Mouse (Mus musculus) forebrain, embryonic 12.5 days (tissue): ENCODE measurements around the gene Nox4. TPM values are rescaled to one million over a fixed set of nuclear protein-coding genes. Genes with fewer than 3 reads are reported as not detected.

ENCODE experiments used
- ATAC-seq: fragments of 200-750 bp; cut with Nextera tagmentation; 2 replicates; pipeline ENCODE4 v1.8.0; 2017; ENCODE audit warnings: moderate TSS enrichment; ENCODE audit not compliant: low FRiP score
- H3K27ac ChIP-seq: fragments of 300-500 bp; sonication (generic); 2 replicates; pipeline ENCODE4 v1.5.1; 2016; ENCODE audit warnings: mild to moderate bottlenecking
- H3K27me3 ChIP-seq: fragments of 300-500 bp; sonication (generic); 2 replicates; pipeline ENCODE4 v1.6.1; 2016; ENCODE audit warnings: mild to moderate bottlenecking
- H3K36me3 ChIP-seq: fragments of 300-500 bp; sonication (generic); replicated peaks from 2 replicates; pipeline ENCODE4 v1.6.1; 2016; ENCODE audit warnings: mild to moderate bottlenecking
- H3K4me1 ChIP-seq: fragments of 300-500 bp; sonication (generic); 2 replicates; pipeline ENCODE4 v1.6.1; 2016
- H3K4me2 ChIP-seq: fragments of 300-500 bp; sonication (generic); 2 replicates; pipeline ENCODE4 v1.6.1; 2016; ENCODE audit warnings: mild to moderate bottlenecking, moderate library complexity
- H3K4me3 ChIP-seq: fragments of 300-500 bp; sonication (generic); replicated peaks from 2 replicates; pipeline ENCODE4 v1.5.1; 2016; ENCODE audit warnings: mild to moderate bottlenecking
- H3K9ac ChIP-seq: fragments of 300-500 bp; sonication (generic); 2 replicates; pipeline ENCODE4 v1.6.1; 2016; ENCODE audit warnings: mild to moderate bottlenecking
- H3K9me3 ChIP-seq: fragments of 300-500 bp; sonication (generic); 2 replicates; pipeline ENCODE4 v1.6.1; 2016
- WGBS: fragments of 180-500 bp; shearing (Covaris S2); methylation state at CpG from one replicate; pipeline ENCODE4 v1.1.7; 2016; 5-methylcytosine and 5-hydroxymethylcytosine counted together
- polyA plus RNA-seq: library from polyadenylated mRNA; unstranded; fragments of >200 nt; fragmentation: Nextera tagmentation; extraction: Ambion mirVana; gene quantifications from 2 replicates; pipeline ENCODE4 v1.2.1, GENCODE M21; 2016

Gene Nox4
- polyA plus RNA-seq, 1 experiment from 2014 or later, result 2.7 TPM

DNA sequence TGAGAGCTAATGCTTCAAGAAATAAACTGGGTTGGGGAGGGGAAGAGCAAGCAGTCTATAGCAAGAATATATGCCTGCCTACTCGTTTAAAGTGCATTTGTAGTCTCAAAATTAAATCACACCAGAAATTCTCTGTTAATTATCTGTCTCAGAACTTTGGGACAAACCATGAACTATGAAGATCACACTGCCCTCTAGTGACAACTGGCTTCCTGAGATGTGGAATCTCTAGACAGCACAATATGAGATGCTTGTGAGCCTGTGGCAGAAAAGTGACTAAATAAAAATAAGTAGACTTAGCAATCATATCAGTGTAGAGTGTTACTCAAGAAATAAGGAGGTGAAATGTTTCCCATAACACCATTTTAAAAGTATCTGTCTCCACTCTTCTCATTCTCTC lies 31.3 kb downstream of the Nox4 start:
- ATAC-seq, result 0 out of 2 replicates have a peak, but pooled peaks have one; percentile 30

DNA sequence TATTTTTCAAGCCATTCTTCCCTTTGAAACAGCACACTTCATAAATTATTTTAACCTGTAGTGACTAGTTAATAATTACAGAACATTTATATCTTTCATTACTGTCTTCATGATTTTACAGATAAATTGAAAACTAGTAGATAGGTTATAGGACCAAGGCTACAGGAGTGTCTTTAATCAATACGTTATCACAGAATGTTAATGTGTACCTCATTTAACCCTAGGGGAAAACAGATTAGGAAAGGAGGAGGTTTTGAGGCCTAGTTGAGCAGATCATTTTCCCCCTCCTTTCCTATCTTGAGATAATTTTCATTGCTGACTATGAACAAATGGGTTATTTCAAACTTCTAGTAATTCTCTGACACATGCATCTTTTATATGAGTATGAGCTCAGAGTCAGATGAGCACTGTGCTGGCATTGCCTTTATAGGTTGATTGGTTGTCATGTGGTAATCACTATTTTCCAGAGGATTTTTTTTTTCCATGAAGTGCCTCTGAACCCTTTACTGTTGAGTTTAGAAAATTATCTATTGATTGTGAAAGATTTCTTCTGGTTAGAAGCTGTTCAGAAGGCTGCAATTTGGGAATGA lies 57.9 kb downstream of the Nox4 start:
- WGBS, result 89% methylated on average over 1 of the region's 1 CpGs
- no peak for ATAC-seq
- Histone ChIP-seq H3K4me2 (no peak overlapping the region), H3K4me1 (no peaks in the 10 kb centered on the region), H3K27ac (no peak overlapping the region), H3K4me3 (no peak overlapping the region), H3K27me3 (no peaks in the 10 kb centered on the region), H3K36me3 (no peaks in the 10 kb centered on the region), H3K9ac (no peak overlapping the region), H3K9me3 (no peaks in the 10 kb centered on the region)

More for the DNA sequence above, 31.3 kb downstream of the Nox4 start:
- Histone ChIP-seq H3K27ac (no peak overlapping the region), H3K27me3 (no peaks in the 10 kb centered on the region), H3K9ac (no peak overlapping the region), H3K4me2 (no peak overlapping the region), H3K9me3 (no peaks in the 10 kb centered on the region), H3K36me3 (no peaks in the 10 kb centered on the region), H3K4me3 (no peak overlapping the region), H3K4me1 (no peaks in the 10 kb centered on the region)
- WGBS, result 11% methylated on average over 1 of the region's 1 CpGs

DNA sequence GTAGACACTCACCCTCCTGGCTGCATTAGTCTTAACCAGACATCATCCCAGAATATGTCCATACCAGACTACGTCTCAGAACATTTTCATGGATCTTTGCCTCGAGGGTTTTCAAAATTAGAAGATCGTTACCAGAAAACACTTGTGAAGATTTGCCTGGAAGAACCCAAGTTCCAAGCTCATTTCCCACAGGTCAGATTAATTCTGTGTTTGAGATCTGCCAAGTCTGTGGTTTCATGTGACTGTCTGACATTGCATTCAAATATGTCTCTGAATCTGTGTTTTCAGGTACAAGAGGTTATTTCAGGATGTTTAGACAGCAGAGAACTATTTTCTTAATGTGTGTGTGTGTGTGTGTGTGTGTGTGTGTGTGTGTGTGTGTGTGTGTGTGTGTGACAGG lies 75.7 kb downstream of the Nox4 start:
- H3K4me3 ChIP-seq, result no peak overlapping the region
- H3K4me1 ChIP-seq, result no peaks in the 10 kb centered on the region
- H3K36me3 ChIP-seq, result no peaks in the 10 kb centered on the region
- WGBS, result 85% methylated on average over 3 of the region's 3 CpGs
- H3K27ac ChIP-seq, result no peak overlapping the region
- H3K4me2 ChIP-seq, result no peak overlapping the region
- no peaks in the 10 kb centered on the region for H3K9me3 ChIP-seq
- H3K9ac ChIP-seq, result no peak overlapping the region
- no peaks in the 10 kb centered on the region for H3K27me3 ChIP-seq
- ATAC-seq, result no peak

DNA sequence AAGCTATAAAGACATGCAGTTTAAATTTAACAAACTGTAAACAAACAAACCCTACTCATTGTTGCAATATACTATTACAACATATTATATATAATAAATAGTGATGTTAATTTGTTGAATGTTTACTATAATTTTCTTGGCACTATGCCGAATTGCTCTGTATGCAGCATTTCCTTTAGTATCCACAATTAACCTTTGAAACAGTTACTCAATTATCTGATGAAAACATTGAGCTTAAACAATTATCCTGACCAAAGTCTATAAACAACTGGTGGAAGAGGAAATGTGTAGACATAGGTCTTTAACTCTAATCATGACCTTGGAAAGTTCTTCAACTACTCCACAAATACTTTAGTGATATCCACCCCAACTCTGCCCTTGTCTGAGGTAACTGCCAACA lies 76.2 kb downstream of the Nox4 start:
- Histone ChIP-seq H3K4me3 (no peak overlapping the region), H3K27ac (no peak overlapping the region), H3K4me2 (no peak overlapping the region), H3K27me3 (no peaks in the 10 kb centered on the region), H3K9ac (no peak overlapping the region), H3K4me1 (no peaks in the 10 kb centered on the region), H3K9me3 (no peaks in the 10 kb centered on the region), H3K36me3 (no peaks in the 10 kb centered on the region)
- WGBS, result 95% methylated on average over 1 of the region's 1 CpGs
- no peak for ATAC-seq

DNA sequence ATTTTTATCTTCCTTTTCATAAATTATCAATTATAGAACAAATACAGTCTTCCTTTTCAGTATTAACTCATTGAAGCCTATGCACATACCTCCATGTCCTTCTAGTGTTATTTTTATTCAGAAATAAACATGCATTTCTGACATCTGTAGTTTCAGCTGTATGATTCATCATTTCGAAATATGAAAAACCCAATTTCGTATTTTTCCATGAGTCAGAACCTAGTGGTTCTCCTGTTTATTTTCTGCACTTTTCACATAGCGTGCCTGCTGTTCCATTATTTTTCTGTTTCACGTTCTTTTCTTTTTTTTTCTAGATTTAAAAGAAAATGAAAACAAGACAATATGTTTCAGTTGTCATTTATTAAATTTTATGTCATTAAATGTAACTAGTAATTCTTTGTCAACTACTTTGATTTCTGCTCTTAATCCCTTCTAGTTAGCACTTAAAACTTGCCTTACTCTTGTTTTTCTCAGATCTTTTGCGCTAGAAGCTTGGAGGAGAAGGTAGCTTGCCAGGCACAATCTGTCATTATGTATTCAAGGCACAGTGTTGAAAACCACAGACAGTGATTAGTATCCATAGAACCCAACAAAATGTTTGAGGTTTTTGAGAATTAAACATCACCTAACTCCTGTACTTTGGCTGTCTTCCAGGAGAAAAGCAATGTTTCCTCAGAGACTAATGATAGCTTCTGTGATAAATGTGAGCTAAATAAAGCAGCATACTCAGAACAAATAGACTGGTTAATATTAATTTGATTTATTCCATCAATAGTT lies 85.1 kb downstream of the Nox4 start:
- Histone ChIP-seq H3K9me3 (no peaks in the 10 kb centered on the region), H3K27me3 (no peaks in the 10 kb centered on the region), H3K36me3 (no peaks in the 10 kb centered on the region), H3K4me3 (no peak overlapping the region), H3K4me1 (no peaks in the 10 kb centered on the region), H3K27ac (no peak overlapping the region), H3K9ac (no peak overlapping the region), H3K4me2 (no peak overlapping the region)
- WGBS, result 89% methylated on average over 5 of the region's 5 CpGs
- ATAC-seq, result no peak

DNA sequence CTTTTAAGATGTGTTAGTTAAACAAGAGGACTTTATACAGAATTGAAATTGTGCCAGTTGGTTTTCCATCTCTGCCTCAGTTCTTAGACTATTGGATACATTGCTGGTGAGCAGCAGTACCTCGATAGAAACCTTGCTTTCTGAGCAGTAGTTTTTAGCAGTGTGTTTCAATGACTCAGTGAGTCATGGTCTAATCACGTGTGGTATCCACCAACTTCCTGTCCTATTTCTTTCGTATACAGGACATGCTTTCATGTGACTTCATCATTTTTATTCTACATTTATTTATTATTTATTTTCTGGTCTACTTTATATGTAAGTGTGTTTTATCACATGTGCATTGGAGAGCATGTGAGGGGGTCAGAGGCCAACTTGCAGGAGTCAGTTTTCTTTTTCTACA lies 99.7 kb downstream of the Nox4 start:
- Histone ChIP-seq H3K4me1 (no peaks in the 10 kb centered on the region), H3K36me3 (no peaks in the 10 kb centered on the region), H3K9ac (no peak overlapping the region), H3K4me3 (no peak overlapping the region), H3K4me2 (no peak overlapping the region), H3K27me3 (no peaks in the 10 kb centered on the region), H3K27ac (no peak overlapping the region), H3K9me3 (no peaks in the 10 kb centered on the region)
- WGBS, result 82% methylated on average over 3 of the region's 3 CpGs
- no peak for ATAC-seq

DNA sequence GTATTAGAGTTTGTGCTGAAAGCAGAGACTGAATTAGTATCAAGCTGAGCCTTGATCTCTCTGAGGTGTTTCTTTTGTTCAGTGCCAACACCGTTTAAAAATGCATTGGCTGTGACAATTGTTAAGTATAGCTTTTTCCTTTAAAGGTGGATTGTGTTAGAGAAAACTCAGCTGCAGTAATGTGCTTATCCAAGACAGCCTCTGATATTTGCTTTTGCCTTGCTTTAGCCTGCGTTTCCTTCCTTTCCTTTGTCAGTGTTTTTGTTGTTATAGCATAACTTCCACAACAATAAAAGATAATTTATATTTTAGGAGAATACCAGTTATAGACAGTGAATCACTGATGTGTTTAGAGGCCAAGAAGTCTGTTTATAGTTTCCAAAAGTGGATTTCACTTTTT lies 106.9 kb downstream of the Nox4 start:
- peaks cover 4% of the 10 kb centered on the region; the same call in 1 of the 2 replicates for H3K4me1 ChIP-seq
- WGBS, result 17% methylated on average over 2 of the region's 2 CpGs
- H3K27me3 ChIP-seq, result no peaks in the 10 kb centered on the region
- no peak overlapping the region for H3K9ac ChIP-seq
- H3K4me2 ChIP-seq, result no peak overlapping the region
- no peak overlapping the region for H3K4me3 ChIP-seq
- no peaks in the 10 kb centered on the region for H3K36me3 ChIP-seq
- ATAC-seq, result no peak
- no peaks in the 10 kb centered on the region for H3K9me3 ChIP-seq
- H3K27ac ChIP-seq, result no peak overlapping the region

DNA sequence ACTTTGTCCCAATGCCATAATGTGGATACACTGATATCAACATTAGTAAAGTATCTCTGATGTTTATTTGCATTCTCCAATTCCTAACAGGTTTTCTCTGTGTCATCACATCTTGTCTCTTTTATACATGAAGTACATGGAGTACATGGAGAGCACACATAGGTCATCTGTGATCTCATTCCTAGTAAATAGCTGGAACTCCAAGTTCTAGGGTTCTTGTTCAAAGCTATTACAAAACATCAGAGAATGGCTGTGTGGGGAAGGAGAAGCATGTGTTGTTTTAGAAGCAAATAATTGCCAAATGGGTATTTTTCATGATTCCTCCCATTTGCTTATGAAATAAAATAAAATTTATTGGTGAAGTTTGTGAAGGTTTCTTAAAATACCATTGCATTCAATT lies 121.9 kb downstream of the Nox4 start:
- H3K27ac ChIP-seq, result no peak overlapping the region
- H3K4me3 ChIP-seq, result no peak overlapping the region
- H3K27me3 ChIP-seq, result no peaks in the 10 kb centered on the region
- no peak for ATAC-seq
- no peak overlapping the region for H3K4me2 ChIP-seq
- no peak overlapping the region for H3K9ac ChIP-seq
- H3K9me3 ChIP-seq, result no peaks in the 10 kb centered on the region
- no peaks in the 10 kb centered on the region for H3K4me1 ChIP-seq
- no peaks in the 10 kb centered on the region for H3K36me3 ChIP-seq

DNA sequence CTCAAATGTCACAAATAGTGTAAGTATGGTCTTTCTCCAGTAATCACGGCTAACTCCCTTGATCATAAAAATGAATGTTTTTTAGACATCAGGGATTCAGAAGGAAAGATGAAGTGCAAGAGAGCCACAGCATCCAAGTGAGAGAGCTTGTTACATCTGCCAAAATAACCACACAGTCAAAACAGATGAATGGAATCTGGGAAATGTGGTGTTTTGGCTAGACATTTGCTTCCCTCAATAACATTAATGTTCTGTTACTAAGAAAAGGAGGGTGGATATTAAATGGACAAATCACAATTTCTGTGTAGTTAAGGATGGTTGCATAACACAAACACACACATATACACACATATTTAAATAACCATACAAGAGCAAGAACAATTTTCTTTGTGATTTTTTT lies 123.2 kb downstream of the Nox4 start:
- Histone ChIP-seq H3K4me3 (no peak overlapping the region), H3K4me2 (no peak overlapping the region), H3K27me3 (no peaks in the 10 kb centered on the region), H3K9ac (no peak overlapping the region), H3K4me1 (no peaks in the 10 kb centered on the region), H3K36me3 (no peaks in the 10 kb centered on the region), H3K27ac (no peak overlapping the region), H3K9me3 (no peaks in the 10 kb centered on the region)
- ATAC-seq, result no peak
- WGBS, result 89% methylated on average over 1 of the region's 1 CpGs

DNA sequence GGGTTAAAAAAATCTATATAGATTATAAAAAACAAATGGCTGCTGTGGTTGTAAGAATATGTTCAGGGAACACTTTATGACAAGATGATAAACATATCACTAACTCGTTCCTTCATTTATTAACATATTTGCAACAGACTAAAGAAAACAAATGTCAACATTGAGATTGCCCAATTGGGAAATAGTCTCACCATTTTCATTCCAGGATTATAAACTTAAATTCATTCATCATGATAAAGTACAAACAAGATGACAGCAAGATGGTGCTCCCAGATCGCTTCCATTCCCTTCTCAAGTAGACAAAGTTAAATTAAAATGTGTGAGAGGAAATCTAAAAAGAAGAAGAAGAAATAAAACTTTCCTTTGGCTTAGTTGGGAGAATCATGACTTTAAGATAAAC lies 124.9 kb downstream of the Nox4 start:
- 88% methylated on average over 2 of the region's 2 CpGs for WGBS
- no peak for ATAC-seq
- H3K4me3 ChIP-seq, result no peak overlapping the region
- H3K9ac ChIP-seq, result no peak overlapping the region
- no peaks in the 10 kb centered on the region for H3K9me3 ChIP-seq
- no peaks in the 10 kb centered on the region for H3K27me3 ChIP-seq
- no peaks in the 10 kb centered on the region for H3K4me1 ChIP-seq
- H3K36me3 ChIP-seq, result no peaks in the 10 kb centered on the region
- H3K27ac ChIP-seq, result no peak overlapping the region
- H3K4me2 ChIP-seq, result no peak overlapping the region

DNA sequence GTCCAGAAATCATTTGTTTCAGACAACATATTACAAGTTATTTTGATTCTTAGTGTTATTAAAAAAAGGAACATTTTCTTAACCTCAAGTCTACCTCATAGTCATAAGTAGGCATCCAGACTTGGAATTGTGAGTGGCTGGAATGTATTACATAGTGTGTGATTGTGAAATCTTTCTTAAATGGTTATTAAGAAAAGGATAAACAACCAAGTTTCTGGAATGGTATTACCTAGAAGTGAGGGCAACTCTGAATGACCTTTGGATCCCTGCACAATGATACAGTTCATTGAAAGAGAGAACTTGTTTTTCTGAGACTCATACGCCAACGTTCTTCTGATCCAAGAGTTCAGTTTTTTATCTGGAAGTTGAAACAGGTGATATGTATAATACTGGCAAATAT lies 125.4 kb downstream of the Nox4 start:
- Histone ChIP-seq H3K4me1 (no peaks in the 10 kb centered on the region), H3K27ac (no peak overlapping the region), H3K27me3 (no peaks in the 10 kb centered on the region), H3K4me2 (no peak overlapping the region), H3K9me3 (no peaks in the 10 kb centered on the region), H3K9ac (no peak overlapping the region), H3K36me3 (no peaks in the 10 kb centered on the region), H3K4me3 (no peak overlapping the region)
- WGBS, result 92% methylated on average over 2 of the region's 2 CpGs
- no peak for ATAC-seq

DNA sequence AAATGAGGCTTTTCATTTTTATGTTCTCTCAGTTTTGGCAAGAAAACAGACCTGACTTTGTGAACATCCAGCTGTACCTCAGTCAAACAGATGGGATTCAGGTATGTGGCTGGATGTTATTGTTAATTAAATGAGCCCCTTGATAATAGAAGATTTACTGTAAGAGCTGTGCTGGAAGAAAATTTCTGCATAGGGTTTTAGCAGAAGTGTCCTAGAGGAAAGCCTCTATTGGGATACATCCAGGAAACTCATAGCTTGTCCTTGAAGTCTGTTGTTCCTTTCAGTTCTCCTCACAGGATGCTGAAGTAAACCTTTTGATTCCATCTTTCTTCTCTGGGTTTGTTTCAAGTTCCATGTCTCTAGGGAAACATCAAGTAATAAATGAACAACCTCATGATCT lies 128.4 kb downstream of the Nox4 start:
- no peak overlapping the region for H3K27ac ChIP-seq
- no peaks in the 10 kb centered on the region for H3K27me3 ChIP-seq
- no peaks in the 10 kb centered on the region for H3K36me3 ChIP-seq
- ATAC-seq, result no peak
- H3K4me3 ChIP-seq, result no peak overlapping the region
- H3K4me1 ChIP-seq, result no peaks in the 10 kb centered on the region
- H3K4me2 ChIP-seq, result no peak overlapping the region
- no peaks in the 10 kb centered on the region for H3K9me3 ChIP-seq
- no peak overlapping the region for H3K9ac ChIP-seq

DNA sequence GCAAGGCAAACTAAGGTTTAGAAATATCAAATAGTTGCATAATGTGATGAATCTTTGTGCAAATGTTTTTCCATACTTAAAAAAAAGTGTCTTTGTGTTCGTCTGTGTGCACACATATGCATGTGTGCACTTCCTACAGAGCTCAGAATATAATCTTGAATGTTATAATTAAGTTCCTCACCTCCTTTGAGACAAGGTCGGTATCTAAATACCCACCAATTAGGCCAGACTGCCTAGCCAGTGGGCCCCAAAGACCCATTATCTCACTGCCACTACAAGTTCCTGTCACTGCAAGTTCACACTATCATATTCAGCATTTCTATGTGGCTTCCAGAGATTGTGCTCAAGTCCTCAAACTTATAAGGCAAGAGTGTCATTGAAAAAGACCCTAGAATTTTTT lies 129.0 kb downstream of the Nox4 start:
- Histone ChIP-seq H3K9ac (no peak overlapping the region), H3K4me1 (no peaks in the 10 kb centered on the region), H3K4me2 (no peak overlapping the region), H3K4me3 (no peak overlapping the region), H3K27me3 (no peaks in the 10 kb centered on the region), H3K27ac (no peak overlapping the region), H3K36me3 (no peaks in the 10 kb centered on the region), H3K9me3 (no peaks in the 10 kb centered on the region)
- ATAC-seq, result no peak
- WGBS, result 62% methylated on average over 2 of the region's 2 CpGs
